Mouse (Mus musculus) CH12.LX (cell line): ENCODE data around the gene Scyl1. TPM values are rescaled to one million over a fixed set of nuclear protein-coding genes. Genes with fewer than 3 reads are reported as not detected.

ENCODE experiments used
- DNase-seq: peaks from one replicate; pipeline ENCODE4 v3.0.0-alpha.2; 2013; ENCODE audit errors: extremely low read depth
- H3K27ac ChIP-seq: 2 replicates; pipeline ENCODE4 v1.5.1; 2012; ENCODE audit warnings: low read depth, mild to moderate bottlenecking, control low read depth, moderate library complexity; ENCODE audit not compliant: insufficient read depth
- H3K27me3 ChIP-seq: replicated peaks from 2 replicates; pipeline ENCODE3; 2012; ENCODE audit warnings: inconsistent platforms
- H3K36me3 ChIP-seq, 2 experiments: replicated peaks in 1 of 2; 2 replicates each; pipeline versions ENCODE3 to v1.6.1; 2012; ENCODE audit warnings: inconsistent platforms in 1 of 2, low read length in 1 of 2, mild to moderate bottlenecking in 1 of 2, mixed read lengths in 1 of 2, moderate library complexity in 1 of 2; ENCODE audit not compliant: control insufficient read depth in 1 of 2, insufficient read depth in 1 of 2
- H3K4me1 ChIP-seq, 2 experiments: 2 replicates each; pipeline ENCODE4 v1.6.1; 2012; ENCODE audit warnings: inconsistent platforms in 1 of 2, moderate library complexity in 1 of 2; ENCODE audit not compliant: insufficient read depth in 2 of 2, control insufficient read depth in 1 of 2
- H3K4me2 ChIP-seq: 2 replicates; pipeline ENCODE4 v1.6.1; 2012; ENCODE audit warnings: low read depth, mild to moderate bottlenecking, control low read depth; ENCODE audit not compliant: poor library complexity, insufficient read depth, severe bottlenecking
- H3K4me3 ChIP-seq, 3 experiments: fragments of 150-350 bp in 1 of 3; sonication (generic) in 1 of 3; replicated peaks in 1 of 3; 2 replicates each; pipeline versions ENCODE3 to v1.5.1; 2011 to 2012; ENCODE audit warnings: low read depth in 2 of 3, low read length in 2 of 3, mild to moderate bottlenecking in 2 of 3, moderate library complexity in 2 of 3, control low read depth in 1 of 3, improper control_type of control experiment in 1 of 3, inconsistent platforms in 1 of 3, mixed read lengths in 1 of 3; ENCODE audit not compliant: poor library complexity in 1 of 3
- H3K79me2 ChIP-seq: replicated peaks from 2 replicates; pipeline ENCODE4 v1.6.1; 2012; ENCODE audit warnings: mild to moderate bottlenecking, moderate library complexity; ENCODE audit not compliant: control insufficient read depth, poor library complexity, insufficient read depth, severe bottlenecking; ENCODE audit errors: extremely low read depth
- H3K9ac ChIP-seq: 2 replicates; pipeline ENCODE4 v1.6.1; 2012; ENCODE audit warnings: low read depth, mild to moderate bottlenecking, control low read depth, moderate library complexity; ENCODE audit not compliant: insufficient read depth
- H3K9me3 ChIP-seq: replicated peaks from 2 replicates; pipeline ENCODE3; 2012; ENCODE audit warnings: low read length, inconsistent platforms, mixed read lengths
- BHLHE40 ChIP-seq: IDR thresholded peaks from 2 replicates; pipeline ENCODE4 v1.6.1; 2011; ENCODE audit warnings: mild to moderate bottlenecking, low read depth, low read length, improper control_type of control experiment
- CHD1 ChIP-seq: IDR thresholded peaks from 2 replicates; pipeline ENCODE4 v1.6.1; 2012; ENCODE audit warnings: low read depth, low read length, improper control_type of control experiment, inconsistent platforms
- ETS1 ChIP-seq: conservative IDR thresholded peaks from 2 replicates; pipeline ENCODE4 v1.6.1; 2012; ENCODE audit warnings: low read depth, mild to moderate bottlenecking, inconsistent platforms, low read length, improper control_type of control experiment, moderate library complexity
- GABPA ChIP-seq: IDR thresholded peaks from 2 replicates; pipeline ENCODE4 v1.6.1; 2012; ENCODE audit warnings: low read depth, low read length, improper control_type of control experiment, inconsistent platforms; ENCODE audit not compliant: insufficient replicate concordance
- HCFC1 ChIP-seq: IDR thresholded peaks from 2 replicates; pipeline ENCODE4 v1.6.1; 2012; ENCODE audit warnings: low read depth, mild to moderate bottlenecking, inconsistent platforms, low read length, improper control_type of control experiment
- IRF4 ChIP-seq: IDR thresholded peaks from 2 replicates; pipeline ENCODE4 v1.6.1; 2014; ENCODE audit warnings: low read depth, mild to moderate bottlenecking, inconsistent platforms, low read length, improper control_type of control experiment
- KAT2A ChIP-seq: IDR thresholded peaks from 2 replicates; pipeline ENCODE4 v1.6.1; 2012; ENCODE audit warnings: low read length, improper control_type of control experiment, inconsistent platforms; ENCODE audit not compliant: insufficient replicate concordance
- MEF2A ChIP-seq: IDR thresholded peaks from 2 replicates; pipeline ENCODE4 v1.6.1; 2014; ENCODE audit warnings: low read depth, mild to moderate bottlenecking, inconsistent platforms, low read length, improper control_type of control experiment, borderline replicate concordance
- MYC ChIP-seq: IDR thresholded peaks from 2 replicates; pipeline ENCODE4 v1.6.1; 2011; ENCODE audit warnings: low read depth, mild to moderate bottlenecking, improper control_type of control experiment, low read length
- PAX5 ChIP-seq: IDR thresholded peaks from 2 replicates; pipeline ENCODE4 v1.6.1; 2012; ENCODE audit warnings: low read length, inconsistent platforms, mixed read lengths
- TBP ChIP-seq: conservative IDR thresholded peaks from 2 replicates; pipeline ENCODE4 v1.6.1; 2011; ENCODE audit warnings: low read depth, low read length, improper control_type of control experiment
- ZMIZ1 ChIP-seq: IDR thresholded peaks from 2 replicates; pipeline ENCODE4 v1.6.1; 2012; ENCODE audit warnings: low read depth, mild to moderate bottlenecking, inconsistent platforms, low read length, improper control_type of control experiment
- ZNF384 ChIP-seq: IDR thresholded peaks from 2 replicates; pipeline ENCODE4 v1.6.1; 2012; ENCODE audit warnings: low read depth, low read length, improper control_type of control experiment, inconsistent platforms
- dilution Hi-C: fragments of 300-500 bp; cut with MboI; formaldehyde crosslinking; loops from 2 replicates; pipeline ENCODE4 v1.14.3; 2020; ENCODE audit warnings: low sequenced_read_pairs; ENCODE audit not compliant: extremely low pct_unique_long_range_greater_than_20kb, extremely low pct_ligation_motif_present
- in situ Hi-C: fragments of 300-500 bp; cut with MboI; formaldehyde crosslinking; loops from 3 replicates; pipeline ENCODE4 v1.14.3; 2019; ENCODE audit warnings: low sequenced_read_pairs, low pct_ligation_motif_present, low pct_unique_long_range_greater_than_20kb, mixed read lengths
- polyA plus RNA-seq: library from polyadenylated mRNA; unstranded; fragments of >175 nt; gene quantifications from 2 replicates; pipeline ENCODE4 v1.2.1, GENCODE M21; 2012; ENCODE audit warnings: low read depth; ENCODE audit not compliant: insufficient read length
- total RNA-seq, 2 experiments: library from RNA; depleted of rRNA; stranded (reverse); fragments of 300-350 nt in 1 of 2; fragments of >200 nt in 1 of 2; gene quantifications; 2 replicates each; pipeline ENCODE4 v1.2.3; 2012 to 2014

Scyl1 gene
- total and polyA plus RNA-seq, 3 experiments = 35.1 to 56.1 (median 49.8) TPM

DNA sequence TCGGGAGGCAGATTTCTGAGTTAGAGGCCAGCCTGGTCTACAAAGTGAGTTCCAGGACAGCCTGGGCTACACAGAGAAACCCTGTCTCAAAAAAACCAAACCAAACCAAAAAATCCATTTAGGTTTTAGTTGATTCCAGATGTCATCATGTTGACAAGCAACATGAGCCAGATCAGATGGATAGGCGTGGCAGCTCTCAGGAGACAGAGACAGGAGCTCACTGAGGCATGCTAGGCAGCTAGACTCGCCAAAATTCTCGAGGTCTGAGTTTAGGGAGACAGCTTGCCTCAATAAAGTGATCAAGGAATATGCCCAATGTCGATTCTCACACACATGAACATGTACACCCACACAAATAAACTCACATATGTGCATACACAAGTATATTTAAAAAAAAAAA is 17.8 kb upstream of the Scyl1 start:
- no peaks in the 10 kb centered on the region for H3K27me3 ChIP-seq
- no peak overlapping the region for H3K4me2 ChIP-seq
- H3K36me3 ChIP-seq = no peaks in the 10 kb centered on the region
- no peak overlapping the region for H3K9ac ChIP-seq
- TF ChIP-seq KAT2A (no peak), IRF4 (no peak)
- TF ChIP-seq, all 38 proteins: peak for 0
- H3K4me1 ChIP-seq = peaks cover 6 to 38% of the 10 kb centered on the region in 2 experiments; a peak in 3 of 4 replicates
- no peaks in the 10 kb centered on the region for H3K9me3 ChIP-seq
- dilution Hi-C loops = no loop called here
- no peaks in the 10 kb centered on the region for H3K79me2 ChIP-seq
- H3K4me3 ChIP-seq = no peak overlapping the region
- no peak overlapping the region for H3K27ac ChIP-seq
- no peak for DNase-seq
- in situ Hi-C loops = loop anchor here (5.0 kb wide), 1 partner anchor 88 kb away; the partner anchor contains the start of genes Frmd8 and Slc25a45

DNA sequence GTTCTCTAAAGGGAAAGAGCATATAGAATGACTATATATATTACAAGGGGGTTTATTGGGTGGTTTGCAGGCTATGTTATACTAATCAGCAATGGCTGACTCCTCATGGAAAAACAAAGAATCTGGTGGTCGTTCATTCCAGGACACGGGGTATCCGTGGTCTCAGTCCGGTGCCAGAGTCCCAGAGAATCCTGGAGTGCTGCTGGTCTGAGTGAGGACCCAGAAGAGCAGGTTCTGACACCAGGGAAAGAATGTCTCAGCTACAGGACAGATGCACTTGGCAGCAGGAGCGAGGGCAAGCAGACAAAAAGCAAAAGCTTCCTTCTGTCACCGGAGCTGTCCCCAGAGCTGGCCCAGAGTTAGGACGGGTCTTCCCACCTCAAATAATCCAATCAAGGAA is 17.4 kb upstream of the Scyl1 start:
- DNase-seq = no peak
- Histone ChIP-seq H3K27me3 (no peaks in the 10 kb centered on the region), H3K27ac (no peak overlapping the region), H3K36me3 (no peaks in the 10 kb centered on the region), H3K4me1 (peaks cover 6 to 34% of the 10 kb centered on the region in 2 experiments; a peak in 3 of 4 replicates), H3K9ac (no peak overlapping the region), H3K4me3 (no peak overlapping the region), H3K4me2 (no peak overlapping the region), H3K79me2 (no peaks in the 10 kb centered on the region), H3K9me3 (no peaks in the 10 kb centered on the region)
- dilution Hi-C loops = no loop called here
- in situ Hi-C loops = loop anchor here (5.0 kb wide), 1 partner anchor 89 kb away; the partner anchor contains the start of genes Frmd8 and Slc25a45
- no peak for TF ChIP-seq ETS1
- TF ChIP-seq BHLHE40 = no peak
- TF ChIP-seq ZMIZ1 = no peak
- TF ChIP-seq MEF2A = no peak
- TF ChIP-seq TBP = no peak
- TF ChIP-seq ZNF384 = no peak
- TF ChIP-seq GABPA = no peak
- no peak for TF ChIP-seq MYC
- TF ChIP-seq HCFC1 = no peak
- TF ChIP-seq CHD1 = no peak
- no peak for TF ChIP-seq PAX5
- no peak for TF ChIP-seq IRF4
- TF ChIP-seq, all 38 proteins: peak for 0
